Mouse (Mus musculus) midbrain, embryonic 12.5 days (tissue): Measurements from ENCODE around the gene Il17rd. TPM values are rescaled to one million over a fixed set of nuclear protein-coding genes. Genes with fewer than 3 reads are reported as not detected.
A peak's percentile ranks its signal among the peaks of the same experiment; 100 is the strongest.

Experiments
- ATAC-seq: fragments of 200-750 bp; cut with Nextera tagmentation; 2 replicates; pipeline ENCODE4 v1.8.0; 2017; ENCODE audit warnings: low read depth, moderate TSS enrichment, moderate library complexity; ENCODE audit not compliant: low FRiP score
- H3K27ac ChIP-seq: fragments of 300-500 bp; sonication (generic); replicated peaks from 2 replicates; pipeline ENCODE4 v1.5.1; 2016; ENCODE audit warnings: mild to moderate bottlenecking
- H3K27me3 ChIP-seq: fragments of 300-500 bp; sonication (generic); 2 replicates; pipeline ENCODE4 v1.6.1; 2016; ENCODE audit warnings: mild to moderate bottlenecking
- H3K36me3 ChIP-seq: fragments of 300-500 bp; sonication (generic); 2 replicates; pipeline ENCODE4 v1.6.1; 2016
- H3K4me1 ChIP-seq: fragments of 300-500 bp; sonication (generic); 2 replicates; pipeline ENCODE4 v1.6.1; 2016
- H3K4me2 ChIP-seq: fragments of 300-500 bp; sonication (generic); replicated peaks from 2 replicates; pipeline ENCODE4 v1.6.1; 2016; ENCODE audit warnings: mild to moderate bottlenecking, moderate library complexity
- H3K4me3 ChIP-seq: fragments of 300-500 bp; sonication (generic); 2 replicates; pipeline ENCODE4 v1.5.1; 2016; ENCODE audit warnings: mild to moderate bottlenecking
- H3K9ac ChIP-seq: fragments of 300-500 bp; sonication (generic); replicated peaks from 2 replicates; pipeline ENCODE4 v1.6.1; 2016; ENCODE audit warnings: mild to moderate bottlenecking, moderate library complexity
- H3K9me3 ChIP-seq: fragments of 300-500 bp; sonication (generic); 2 replicates; pipeline ENCODE4 v1.6.1; 2016; ENCODE audit warnings: mild to moderate bottlenecking
- WGBS: fragments of 180-500 bp; shearing (Covaris S2); methylation state at CpG from one replicate; pipeline ENCODE4 v1.1.7; 2016; 5-methylcytosine and 5-hydroxymethylcytosine counted together
- polyA plus RNA-seq: library from polyadenylated mRNA; unstranded; fragments of >200 nt; fragmentation: Nextera tagmentation; extraction: Ambion mirVana; gene quantifications from 2 replicates; pipeline ENCODE4 v1.2.1, GENCODE M21; 2016

The Il17rd gene
- polyA plus RNA-seq, 1 experiment from 2014 or later = 4.8 TPM

- WGBS = 39% methylated on average over 3 of the region's 3 CpGs
- Histone ChIP-seq H3K27me3 (peaks cover 41% of the 10 kb centered on the region), H3K9ac (no peak overlapping the region), H3K9me3 (no peaks in the 10 kb centered on the region), H3K36me3 (no peaks in the 10 kb centered on the region), H3K4me1 (peaks cover 52% of the 10 kb centered on the region), H3K4me3 (no peak overlapping the region), H3K27ac (no peak overlapping the region), H3K4me2 (no peak overlapping the region)
- no peak for ATAC-seq
Measured at GRCm38 (mm10) chr14:27071985-27072384, 33.2 kb downstream of the Il17rd start.

GRCm38 (mm10) chr14:27075084-27075483 is 36.3 kb downstream of the Il17rd start:
- H3K36me3 ChIP-seq = no peaks in the 10 kb centered on the region
- H3K27me3 ChIP-seq = peaks cover 28% of the 10 kb centered on the region
- no peak for ATAC-seq
- no peak overlapping the region for H3K4me3 ChIP-seq
- peaks cover 31% of the 10 kb centered on the region for H3K4me1 ChIP-seq
- WGBS = 72% methylated on average over 6 of the region's 6 CpGs
- no peak overlapping the region for H3K27ac ChIP-seq
- H3K4me2 ChIP-seq = no peak overlapping the region
- no peak overlapping the region for H3K9ac ChIP-seq
- no peaks in the 10 kb centered on the region for H3K9me3 ChIP-seq

GRCm38 (mm10) chr14:27075909-27076521 is 37.3 kb downstream of the Il17rd start:
- H3K4me3 ChIP-seq = no peak overlapping the region
- 68% methylated on average over 8 of the region's 8 CpGs for WGBS
- H3K4me1 ChIP-seq = peaks cover 22% of the 10 kb centered on the region
- H3K4me2 ChIP-seq = no peak overlapping the region
- H3K27ac ChIP-seq = no peak overlapping the region
- no peaks in the 10 kb centered on the region for H3K9me3 ChIP-seq
- ATAC-seq = no peak
- H3K9ac ChIP-seq = no peak overlapping the region
- no peaks in the 10 kb centered on the region for H3K36me3 ChIP-seq
- H3K27me3 ChIP-seq = peaks cover 22% of the 10 kb centered on the region

- no peak for ATAC-seq
- H3K27me3 ChIP-seq = peaks cover 20% of the 10 kb centered on the region; the same call in 1 of the 2 replicates
- H3K9ac ChIP-seq = no peak overlapping the region
- H3K36me3 ChIP-seq = no peaks in the 10 kb centered on the region
- 92% methylated on average over 2 of the region's 2 CpGs for WGBS
- H3K9me3 ChIP-seq = no peaks in the 10 kb centered on the region
- no peak overlapping the region for H3K27ac ChIP-seq
- H3K4me1 ChIP-seq = peaks cover 18% of the 10 kb centered on the region
- no peak overlapping the region for H3K4me2 ChIP-seq
- no peak overlapping the region for H3K4me3 ChIP-seq
Measured at GRCm38 (mm10) chr14:27076522-27076920, 37.8 kb downstream of the Il17rd start.

- no peak for ATAC-seq
- H3K4me1 ChIP-seq = no peaks in the 10 kb centered on the region
- no peak overlapping the region for H3K9ac ChIP-seq
- no peaks in the 10 kb centered on the region for H3K36me3 ChIP-seq
- 67% methylated on average over 5 of the region's 5 CpGs for WGBS
- no peak overlapping the region for H3K4me3 ChIP-seq
- H3K27ac ChIP-seq = no peak overlapping the region
- H3K9me3 ChIP-seq = no peaks in the 10 kb centered on the region
- no peak overlapping the region for H3K4me2 ChIP-seq
- no peaks in the 10 kb centered on the region for H3K27me3 ChIP-seq
Measured at GRCm38 (mm10) chr14:27081536-27082275, 43.0 kb downstream of the Il17rd start.

GRCm38 (mm10) chr14:27085471-27085870 is 46.7 kb downstream of the Il17rd start:
- H3K9ac ChIP-seq = no peak overlapping the region
- H3K36me3 ChIP-seq = no peaks in the 10 kb centered on the region
- no peak for ATAC-seq
- no peak overlapping the region for H3K4me2 ChIP-seq
- H3K27ac ChIP-seq = no peak overlapping the region
- 0 out of 2 replicates have a peak, but pooled peaks cover 4% of the 10 kb centered on the region for H3K4me1 ChIP-seq
- H3K9me3 ChIP-seq = no peaks in the 10 kb centered on the region
- no peaks in the 10 kb centered on the region for H3K27me3 ChIP-seq
- 82% methylated on average over 5 of the region's 5 CpGs for WGBS
- H3K4me3 ChIP-seq = no peak overlapping the region

GRCm38 (mm10) chr14:27085999-27086398 is 47.3 kb downstream of the Il17rd start:
- Histone ChIP-seq H3K27ac (no peak overlapping the region), H3K9ac (no peak overlapping the region), H3K27me3 (no peaks in the 10 kb centered on the region), H3K4me2 (no peak overlapping the region), H3K4me1 (0 out of 2 replicates have a peak, but pooled peaks cover 4% of the 10 kb centered on the region), H3K4me3 (no peak overlapping the region), H3K9me3 (no peaks in the 10 kb centered on the region), H3K36me3 (no peaks in the 10 kb centered on the region)
- no peak for ATAC-seq
- WGBS = 49% methylated on average over 4 of the region's 4 CpGs

- no peaks in the 10 kb centered on the region for H3K27me3 ChIP-seq
- ATAC-seq = no peak
- no peaks in the 10 kb centered on the region for H3K9me3 ChIP-seq
- H3K4me1 ChIP-seq = peaks cover 14% of the 10 kb centered on the region
- H3K36me3 ChIP-seq = no peaks in the 10 kb centered on the region
- no peak overlapping the region for H3K9ac ChIP-seq
- no peak overlapping the region for H3K4me3 ChIP-seq
- WGBS = 70% methylated on average over 5 of the region's 5 CpGs
- no peak overlapping the region for H3K4me2 ChIP-seq
- 0 out of 2 replicates have a peak overlapping the region, but pooled peaks have one; percentile 35 for H3K27ac ChIP-seq
Measured at GRCm38 (mm10) chr14:27094247-27094646, 55.5 kb downstream of the Il17rd start.

GRCm38 (mm10) chr14:27096133-27096532 is 57.4 kb downstream of the Il17rd start:
- 0 out of 2 replicates have a peak overlapping the region, but pooled peaks have one; percentile 28 for H3K9ac ChIP-seq
- H3K27ac ChIP-seq = no peak overlapping the region
- WGBS = 69% methylated on average over 9 of the region's 9 CpGs

GRCm38 (mm10) chr14:27096779-27097178 is 58.0 kb downstream of the Il17rd start:
- ATAC-seq = no peak
- no peak overlapping the region for H3K9ac ChIP-seq
- H3K9me3 ChIP-seq = no peaks in the 10 kb centered on the region
- no peak overlapping the region for H3K27ac ChIP-seq
- peaks cover 14% of the 10 kb centered on the region for H3K4me1 ChIP-seq
- no peaks in the 10 kb centered on the region for H3K27me3 ChIP-seq
- peaks cover 5% of the 10 kb centered on the region; the same call in 1 of the 2 replicates for H3K36me3 ChIP-seq
- H3K4me3 ChIP-seq = no peak overlapping the region
- 14% methylated on average over 3 of the region's 3 CpGs for WGBS
- H3K4me2 ChIP-seq = no peak overlapping the region

More at GRCm38 (mm10) chr14:27096133-27096532, 57.4 kb downstream of the Il17rd start:
- ATAC-seq = no peak
- Histone ChIP-seq H3K4me1 (peaks cover 14% of the 10 kb centered on the region), H3K4me2 (no peak overlapping the region), H3K9me3 (no peaks in the 10 kb centered on the region), H3K4me3 (no peak overlapping the region), H3K27me3 (no peaks in the 10 kb centered on the region), H3K36me3 (peaks cover 5% of the 10 kb centered on the region; the same call in 1 of the 2 replicates)

- Histone ChIP-seq H3K4me1 (peaks cover 6% of the 10 kb centered on the region; the same call in 1 of the 2 replicates), H3K4me3 (no peak overlapping the region), H3K36me3 (peaks cover 5% of the 10 kb centered on the region; the same call in 1 of the 2 replicates), H3K4me2 (no peak overlapping the region), H3K27ac (no peak overlapping the region), H3K9ac (no peak overlapping the region), H3K27me3 (no peaks in the 10 kb centered on the region), H3K9me3 (no peaks in the 10 kb centered on the region)
- WGBS = 78% methylated on average over 7 of the region's 7 CpGs
- no peak for ATAC-seq
Measured at GRCm38 (mm10) chr14:27101735-27102134, 63.0 kb downstream of the Il17rd start.

- H3K36me3 ChIP-seq = peaks cover 5% of the 10 kb centered on the region; the same call in 1 of the 2 replicates
- no peak overlapping the region for H3K4me2 ChIP-seq
- H3K9me3 ChIP-seq = no peaks in the 10 kb centered on the region
- WGBS = 79% methylated on average over 6 of the region's 6 CpGs
- no peak overlapping the region for H3K9ac ChIP-seq
- H3K4me3 ChIP-seq = no peak overlapping the region
- peaks cover 6% of the 10 kb centered on the region; the same call in 1 of the 2 replicates for H3K4me1 ChIP-seq
- H3K27ac ChIP-seq = no peak overlapping the region
- no peaks in the 10 kb centered on the region for H3K27me3 ChIP-seq
- no peak for ATAC-seq
Measured at GRCm38 (mm10) chr14:27102720-27103119, 64.0 kb downstream of the Il17rd start.
